Mouse (Mus musculus): ENCODE data around the gene Kat5.

Kat5 gene

DNA sequence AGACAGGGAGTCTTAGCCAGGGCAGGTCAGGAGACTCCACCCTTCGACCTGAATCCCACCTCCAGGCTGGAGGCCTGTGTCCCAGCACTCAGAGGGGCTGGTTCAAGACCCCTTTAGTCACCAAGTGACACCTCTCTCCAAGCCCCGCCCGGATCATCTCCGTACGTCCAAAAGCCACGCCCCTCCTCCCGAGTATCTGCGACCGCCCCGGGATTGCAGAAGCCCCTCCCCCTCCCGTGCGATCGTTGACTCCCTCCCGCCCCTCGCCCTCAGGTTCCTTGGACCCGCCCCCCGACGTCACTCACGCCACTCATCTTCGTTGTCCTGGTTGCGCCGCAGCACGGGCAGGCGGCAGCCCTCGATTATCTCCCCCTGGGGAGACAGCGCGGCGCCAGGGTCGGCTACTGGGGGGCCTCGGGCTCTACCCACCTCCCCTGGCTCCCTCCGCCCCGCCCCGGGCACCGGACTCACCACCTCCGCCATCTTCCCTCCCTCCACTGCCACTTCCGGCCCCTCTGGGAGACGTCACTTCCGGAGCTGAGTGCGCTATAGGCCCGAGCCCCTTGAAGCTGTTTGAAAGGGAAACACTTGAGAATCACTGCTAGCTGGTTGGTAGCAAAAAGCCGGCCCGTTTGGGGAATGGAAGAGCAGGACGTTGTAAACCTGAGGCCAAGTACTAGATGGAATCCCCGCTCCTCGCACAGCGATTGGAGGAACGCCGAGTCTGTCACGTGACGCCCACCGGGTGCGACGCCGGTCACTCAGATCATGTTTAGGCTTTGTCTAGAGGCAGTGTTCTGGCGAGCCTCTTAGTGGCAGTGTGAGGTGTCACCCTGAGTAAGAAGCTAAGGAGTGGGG, at the start of gene Kat5:
Gene Kat5 (minus strand): TSS at position 691 of the 858 bp plus-strand sequence.
- peak; percentile 84 to 93 for DNase-seq (ENCODE audit: low spot score in 2 of 2)

DNA sequence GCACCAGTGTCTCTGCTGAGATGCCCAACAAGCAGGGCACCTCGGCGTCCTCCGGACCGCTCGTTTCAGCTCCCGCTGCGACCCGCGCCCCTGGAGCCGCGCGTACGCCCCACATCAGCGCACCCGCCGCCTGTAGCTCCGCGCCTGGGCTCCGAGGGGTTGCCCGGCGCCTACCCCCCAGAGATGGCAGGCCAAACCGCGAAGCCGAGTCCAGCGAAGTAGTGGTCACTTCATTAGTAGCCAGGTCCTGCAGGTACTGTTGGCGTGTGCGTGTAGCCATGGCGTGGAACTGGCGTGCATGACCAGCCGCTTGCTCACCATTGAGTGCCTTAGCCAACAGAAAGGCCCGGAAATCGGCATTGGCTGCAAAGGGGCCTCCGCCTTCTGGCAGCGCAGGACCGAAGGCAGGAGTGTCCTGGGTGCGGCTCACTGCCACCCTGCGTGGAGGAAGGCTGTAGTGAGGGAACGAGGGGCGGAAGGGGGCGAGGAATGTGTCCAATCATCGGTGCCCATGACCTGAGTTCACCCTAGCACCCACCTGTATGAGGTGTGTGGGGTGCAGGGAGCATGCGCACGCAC, 44.8 kb upstream of the Kat5 start:
- DNase-seq (ENCODE audit: low spot score in 2 of 2): peak in 1 of 2 experiments; percentile 60

GRCm38 (mm10) chr19:5653969-5654719, 44.1 kb upstream of the Kat5 start:
- DNase-seq (ENCODE audit: low spot score in 2 of 2): peak in 1 of 2 experiments; percentile 68

- no peak for DNase-seq (ENCODE audit: low spot score in 2 of 2)
Observed at GRCm38 (mm10) chr19:5652570-5652969, 42.5 kb upstream of the Kat5 start.

DNA sequence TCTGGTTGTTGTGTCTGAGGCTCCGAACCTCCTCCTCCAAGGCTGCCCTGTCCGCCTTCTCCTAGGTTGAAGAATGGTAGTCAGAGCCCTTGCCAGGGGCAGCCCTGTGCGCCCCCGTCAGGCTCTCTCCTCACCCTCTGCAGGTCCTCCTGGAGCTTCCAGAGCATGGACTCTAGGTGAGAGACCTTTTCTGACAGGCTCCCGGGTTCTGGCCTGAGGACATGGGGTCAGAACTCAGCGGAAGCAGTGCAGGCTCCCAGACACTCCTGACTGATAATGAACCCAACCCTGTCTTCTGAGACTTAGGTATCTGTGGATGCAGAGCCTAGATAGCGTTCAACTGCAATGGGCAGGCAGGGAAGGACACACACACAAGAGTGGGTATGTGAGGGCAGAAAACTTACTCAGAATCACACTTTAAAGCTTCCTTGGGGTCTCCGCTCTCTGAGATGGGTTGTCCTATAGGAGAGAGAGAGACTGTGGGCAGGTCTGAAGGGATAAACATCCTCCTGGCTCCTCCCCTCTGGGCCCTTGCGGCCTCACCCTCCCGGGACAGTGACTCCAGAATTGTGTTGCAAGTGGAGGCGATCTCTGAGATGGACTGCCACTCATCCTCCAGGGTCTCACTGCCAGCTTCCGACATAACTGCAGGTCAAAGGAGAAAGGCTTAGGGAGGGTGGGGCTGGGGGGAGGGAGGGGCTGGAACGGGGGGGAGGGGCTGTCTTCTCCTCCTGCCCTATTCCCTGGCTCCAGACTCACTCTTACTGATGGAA, 41.7 kb upstream of the Kat5 start:
- no peak for DNase-seq (ENCODE audit: low spot score in 2 of 2)

GRCm38 (mm10) chr19:5649298-5649741, 39.3 kb upstream of the Kat5 start:
- no peak for DNase-seq (ENCODE audit: low spot score in 2 of 2)

DNA sequence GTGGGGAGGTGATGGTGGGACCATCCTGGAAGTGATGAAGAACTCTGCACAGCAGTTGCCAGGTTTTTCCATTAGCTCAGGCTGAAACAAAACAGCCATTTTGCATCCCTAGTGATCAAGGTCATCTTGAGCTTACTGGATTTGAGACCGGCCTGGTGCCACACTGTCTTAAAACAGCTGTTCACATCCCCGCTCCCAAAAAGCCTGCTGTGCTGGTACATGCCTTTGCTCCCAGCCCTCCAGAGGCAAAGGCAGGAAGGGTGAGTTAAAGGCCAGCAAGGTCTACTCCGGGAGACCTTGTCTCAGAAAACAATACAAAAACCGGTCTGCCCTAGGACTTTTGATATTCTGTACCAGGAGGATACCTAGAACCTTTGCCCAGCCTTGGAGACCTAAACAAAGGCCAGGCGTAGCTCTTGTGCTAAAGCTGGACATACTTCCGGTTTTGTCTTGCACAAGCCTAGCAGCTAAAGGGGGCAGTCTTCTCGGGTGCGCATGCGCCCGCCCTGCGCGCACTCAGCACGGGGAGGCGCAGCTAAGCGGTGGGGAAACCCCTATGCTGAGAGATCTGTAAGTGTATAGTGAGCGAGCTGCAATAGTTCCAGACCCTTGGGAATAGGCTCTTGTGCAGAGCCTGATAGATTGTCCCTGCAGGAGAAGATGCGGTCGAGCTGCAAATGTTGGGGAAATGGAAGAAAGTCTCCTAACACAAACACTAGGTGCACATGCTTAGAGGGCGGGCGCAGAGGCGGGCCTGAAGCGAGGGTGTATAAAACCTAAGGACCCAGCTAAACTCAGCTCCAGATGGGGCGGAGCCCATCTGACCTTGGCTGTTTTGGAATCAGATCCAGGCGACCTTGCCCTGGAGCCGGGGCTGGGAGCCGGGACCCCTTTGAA, 38.6 kb upstream of the Kat5 start:
- DNase-seq (ENCODE audit: low spot score in 2 of 2): peak; percentile 80 to 89

GRCm38 (mm10) chr19:5647791-5648190, 37.8 kb upstream of the Kat5 start:
- no peak for DNase-seq (ENCODE audit: low spot score in 2 of 2)

- no peak for DNase-seq (ENCODE audit: low spot score in 2 of 2)
Observed at GRCm38 (mm10) chr19:5646731-5647330, 36.8 kb upstream of the Kat5 start.

DNA sequence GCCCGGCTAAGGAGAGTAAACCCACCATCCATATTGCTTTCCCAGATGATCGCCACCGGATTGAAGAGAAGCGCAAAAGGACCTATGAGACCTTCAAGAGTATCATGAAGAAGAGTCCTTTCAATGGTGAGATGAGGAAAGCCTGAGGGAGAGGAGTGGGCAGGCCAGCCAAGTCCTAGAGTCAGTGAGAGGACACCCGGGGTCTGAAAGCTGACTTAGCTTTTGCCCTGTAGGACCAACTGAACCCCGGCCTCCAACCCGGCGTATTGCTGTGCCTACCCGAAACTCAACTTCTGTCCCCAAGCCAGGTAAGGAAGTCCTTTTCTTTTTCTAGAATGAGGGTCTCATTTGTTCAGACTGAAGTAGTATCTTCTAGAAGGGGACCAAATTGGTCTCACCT, 35.2 kb upstream of the Kat5 start:
- DNase-seq (ENCODE audit: low spot score in 2 of 2): peak in 1 of 2 experiments; percentile 51

GRCm38 (mm10) chr19:5641641-5642040, 31.6 kb upstream of the Kat5 start:
- DNase-seq (ENCODE audit: low spot score in 2 of 2): no peak

GRCm38 (mm10) chr19:5641021-5641420, 31.0 kb upstream of the Kat5 start:
- DNase-seq (ENCODE audit: low spot score in 2 of 2): peak in 1 of 2 experiments; percentile 64

GRCm38 (mm10) chr19:5640339-5640738, 30.3 kb upstream of the Kat5 start:
- DNase-seq (ENCODE audit: low spot score in 2 of 2): no peak

DNA sequence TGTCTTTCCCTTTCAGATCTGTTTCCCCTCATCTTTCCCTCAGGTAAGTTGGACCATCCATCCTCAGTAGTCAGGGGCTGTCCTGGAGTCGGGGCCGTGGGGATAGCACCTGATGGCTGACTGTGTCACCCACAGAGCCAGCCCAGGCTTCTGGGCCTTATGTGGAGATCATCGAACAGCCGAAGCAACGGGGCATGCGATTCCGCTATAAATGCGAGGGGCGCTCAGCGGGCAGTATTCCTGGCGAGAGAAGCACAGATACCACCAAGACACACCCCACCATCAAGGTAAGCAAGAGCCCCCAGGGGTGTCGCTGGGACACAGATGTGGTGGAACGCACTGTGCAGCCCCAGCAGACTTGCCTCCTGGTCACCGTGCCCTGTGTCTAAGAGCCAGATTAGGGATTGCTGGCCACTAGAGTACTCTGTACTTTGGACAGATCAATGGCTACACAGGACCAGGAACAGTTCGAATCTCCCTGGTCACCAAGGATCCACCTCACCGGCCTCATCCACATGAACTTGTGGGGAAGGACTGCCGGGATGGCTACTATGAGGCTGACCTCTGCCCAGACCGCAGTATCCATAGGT, 28.5 kb upstream of the Kat5 start:
- peak in 1 of 2 experiments; percentile 69 for DNase-seq (ENCODE audit: low spot score in 2 of 2)

DNA sequence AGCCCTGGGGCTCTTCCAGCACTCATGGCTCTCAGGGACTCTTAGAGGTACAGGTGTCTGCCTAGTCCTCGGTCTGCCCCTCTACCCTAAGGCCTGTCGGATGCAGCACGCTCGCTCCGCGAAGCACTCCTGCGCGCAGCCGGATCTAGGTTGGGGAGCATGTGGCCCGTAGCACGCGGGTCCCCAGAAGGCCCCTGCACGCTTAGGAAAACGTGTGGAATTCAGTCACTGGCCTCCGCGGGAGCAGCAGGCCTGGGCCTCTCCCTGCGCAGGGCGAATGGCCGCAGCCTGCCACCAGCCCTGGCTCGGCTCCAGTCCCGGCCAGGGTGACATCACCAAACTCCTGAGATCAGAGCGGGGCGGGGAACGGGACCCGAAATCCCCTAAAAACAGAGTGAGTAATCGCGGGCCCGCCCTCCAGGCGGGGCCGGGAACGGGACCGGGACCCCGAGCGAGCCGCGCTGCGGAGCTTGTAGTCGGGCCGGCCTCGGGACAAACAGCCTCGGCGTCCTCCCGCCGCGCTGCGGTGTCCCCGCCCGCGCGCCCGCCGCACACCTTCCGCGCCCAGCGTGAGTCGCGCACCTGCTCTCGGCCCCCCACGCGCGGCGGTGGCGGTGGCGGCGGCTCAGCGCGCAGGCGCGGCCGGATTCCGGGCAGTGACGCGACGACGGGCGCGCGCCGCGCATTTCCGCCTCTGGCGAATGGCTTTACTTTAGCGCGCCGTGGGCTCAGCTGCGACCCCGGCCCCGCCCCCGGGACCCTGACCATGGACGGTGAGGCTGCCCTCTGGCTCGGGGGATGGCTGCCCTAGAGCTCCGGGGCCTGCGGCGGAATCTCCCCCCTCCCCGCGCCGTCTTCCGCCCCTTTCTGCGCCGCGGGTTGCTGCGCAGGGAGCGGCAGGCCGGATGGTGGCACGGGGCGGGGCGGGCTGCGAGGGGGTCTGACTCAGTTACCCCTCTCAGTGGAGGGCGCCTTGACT, 27.3 kb upstream of the Kat5 start, which contains the start of gene Rela:
Gene Rela (plus strand): TSS at position 415 of the 979 bp plus-strand sequence.
- peak; percentile 81 to 94 for DNase-seq (ENCODE audit: low spot score in 2 of 2)

DNA sequence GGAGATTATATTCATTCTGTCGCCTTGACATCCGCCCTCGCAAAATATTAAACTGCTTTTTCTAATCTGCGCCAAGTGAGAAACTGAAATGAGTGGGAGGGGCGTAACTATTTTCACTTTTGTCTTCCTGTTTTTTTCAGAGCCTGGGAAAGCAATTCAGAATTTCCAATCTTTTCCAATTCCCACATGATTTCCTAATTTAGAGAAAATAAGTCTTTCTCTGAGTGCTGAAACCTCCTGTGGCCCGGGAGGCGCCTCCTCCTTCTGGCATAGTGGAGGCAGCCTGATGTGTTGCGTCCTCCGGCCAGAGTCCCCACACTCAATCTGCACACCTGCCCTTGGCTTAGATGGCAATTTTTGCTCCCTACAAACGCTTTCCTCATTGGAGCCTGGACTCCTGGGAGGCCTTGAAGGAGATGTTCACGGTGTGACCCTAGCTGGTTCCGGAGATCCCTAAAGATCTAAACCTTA, 26.6 kb upstream of the Kat5 start:
- peak in 1 of 2 experiments; percentile 24 for DNase-seq (ENCODE audit: low spot score in 2 of 2)

DNA sequence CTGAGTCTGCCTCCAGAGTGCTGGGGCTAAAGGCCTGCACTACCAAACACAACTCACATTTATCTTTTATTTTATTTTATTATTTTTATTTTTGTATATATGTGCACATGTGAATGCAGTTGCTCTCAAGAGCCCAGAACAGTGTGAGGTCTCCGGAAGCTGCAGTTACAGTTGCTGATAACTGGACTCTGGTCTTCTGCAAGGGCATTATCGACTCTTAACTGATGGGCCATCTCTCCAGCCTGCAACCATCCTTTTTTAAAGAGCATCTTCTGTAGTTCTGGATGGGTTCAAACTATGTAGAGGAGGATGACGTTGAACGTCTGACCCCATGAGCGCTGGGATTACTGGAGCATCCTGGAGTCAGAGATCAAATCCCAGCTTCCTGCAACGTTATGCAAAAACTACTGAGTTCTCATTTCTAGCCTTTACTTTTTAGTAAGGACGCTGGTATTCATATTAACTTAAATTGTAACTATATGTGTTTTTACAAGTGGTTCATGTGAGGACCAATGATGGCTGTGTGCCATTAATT, 26.1 kb upstream of the Kat5 start:
- DNase-seq (ENCODE audit: low spot score in 2 of 2): no peak

- DNase-seq (ENCODE audit: low spot score in 2 of 2): no peak
Observed at GRCm38 (mm10) chr19:5632120-5632519, 22.1 kb upstream of the Kat5 start.

Data from spleen, postnatal 4 days (tissue).